Mouse (Mus musculus) ES-E14 (cell line): ENCODE measurements around the gene Sdhb. TPM values are rescaled to one million over a fixed set of nuclear protein-coding genes. Genes with fewer than 3 reads are reported as not detected.

ENCODE experiments used
- DNase-seq: peaks from one replicate; pipeline ENCODE4 v3.0.0-alpha.2; 2013; ENCODE audit warnings: low read depth, low spot score
- H3K27ac ChIP-seq: 2 replicates; pipeline ENCODE4 v1.5.1; 2012; ENCODE audit warnings: low read depth, mild to moderate bottlenecking, low read length, moderate library complexity, mixed read lengths; ENCODE audit not compliant: poor library complexity, insufficient read depth, severe bottlenecking
- H3K36me3 ChIP-seq: 2 replicates; pipeline ENCODE4 v1.6.1; 2012; ENCODE audit warnings: mild to moderate bottlenecking, low read length, moderate library complexity, mixed read lengths; ENCODE audit not compliant: control insufficient read depth, poor library complexity, insufficient read depth, severe bottlenecking
- H3K4me1 ChIP-seq, 2 experiments: fragments of 150-350 bp in 1 of 2; sonication (generic) in 1 of 2; 2 replicates each; pipeline ENCODE4 v1.6.1; 2012; ENCODE audit warnings: low read length in 2 of 2, mild to moderate bottlenecking in 1 of 2, mixed read lengths in 1 of 2; ENCODE audit not compliant: control insufficient read depth in 2 of 2, insufficient read depth in 2 of 2, poor library complexity in 1 of 2
- H3K4me3 ChIP-seq, 2 experiments: fragments of 150-350 bp in 1 of 2; sonication (generic) in 1 of 2; 2 replicates each; pipeline ENCODE4 v1.5.1; 2012; ENCODE audit warnings: low read length in 2 of 2, low read depth in 1 of 2, mild to moderate bottlenecking in 1 of 2, mixed read lengths in 1 of 2; ENCODE audit not compliant: insufficient read depth in 1 of 2, poor library complexity in 1 of 2, severe bottlenecking in 1 of 2
- H3K9ac ChIP-seq: 2 replicates; pipeline ENCODE4 v1.6.1; 2012; ENCODE audit warnings: low read depth, mild to moderate bottlenecking, low read length, mixed read lengths; ENCODE audit not compliant: poor library complexity, insufficient read depth, severe bottlenecking
- H3K9me3 ChIP-seq: fragments of 150-350 bp; sonication (generic); 2 replicates; pipeline ENCODE4 v1.6.1; 2012; ENCODE audit warnings: low read depth, mild to moderate bottlenecking, low read length; ENCODE audit not compliant: control insufficient read depth, insufficient read depth
- CHD2 ChIP-seq: IDR thresholded peaks from 2 replicates; pipeline ENCODE4 v1.6.1; 2014; ENCODE audit warnings: mild to moderate bottlenecking, low read depth, low read length, inconsistent platforms
- HCFC1 ChIP-seq: IDR thresholded peaks from 2 replicates; pipeline ENCODE4 v1.6.1; 2012; ENCODE audit warnings: low read length, inconsistent platforms, borderline replicate concordance; ENCODE audit not compliant: insufficient read depth
- MAFK ChIP-seq: IDR thresholded peaks from 2 replicates; pipeline ENCODE4 v1.6.1; 2014; ENCODE audit warnings: mild to moderate bottlenecking, low read depth, low read length, inconsistent platforms; ENCODE audit not compliant: insufficient read depth
- ZC3H11A ChIP-seq: IDR thresholded peaks from 2 replicates; pipeline ENCODE4 v1.6.1; 2012; ENCODE audit warnings: low read depth, mild to moderate bottlenecking, inconsistent platforms, low read length, borderline replicate concordance
- ZNF384 ChIP-seq: IDR thresholded peaks from 2 replicates; pipeline ENCODE4 v1.6.1; 2012; ENCODE audit warnings: low read depth, low read length, inconsistent platforms
- in situ Hi-C, 2 experiments: fragments of 600-800 bp; cut with MboI; formaldehyde crosslinking; loops; one replicate each; pipeline ENCODE4 v1.15.1; 2025; ENCODE audit warnings: low sequenced_read_pairs in 2 of 2, inconsistent platforms in 1 of 2; ENCODE audit not compliant: unreplicated experiment in 2 of 2
- total RNA-seq: library from RNA; depleted of rRNA; stranded (reverse); fragments of 300-350 nt; gene quantifications from 2 replicates; pipeline ENCODE4 v1.2.3, GENCODE M21; 2012

Gene Sdhb
- total RNA-seq, 1 experiment = 135 TPM

DNA sequence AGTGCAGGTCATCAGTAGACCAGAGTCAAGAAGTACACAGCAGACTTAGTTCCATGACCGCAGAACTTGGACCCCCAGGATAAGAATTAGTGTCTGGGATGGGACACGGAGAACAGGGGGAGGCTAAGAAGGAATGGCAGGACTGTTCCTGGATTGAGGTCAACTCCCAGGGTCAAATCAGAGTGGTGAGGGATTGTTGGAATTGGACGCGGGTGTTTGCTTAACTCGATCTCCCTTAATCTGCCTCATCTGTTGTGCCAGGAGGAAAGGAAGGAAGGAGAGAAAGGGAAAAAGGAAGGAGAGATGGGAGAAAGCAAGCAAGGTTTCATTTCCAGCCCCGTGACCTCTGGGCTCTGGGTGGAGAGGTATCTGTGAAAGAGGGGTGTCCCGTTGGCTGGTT is 49.1 kb downstream of the Sdhb start, which contains the start of gene Mfap2:
Mfap2 (plus strand) TSS at position 301 of the 400 bp plus-strand sequence.
- Histone ChIP-seq H3K9me3 (no peaks in the 10 kb centered on the region), H3K27ac (no peak within 1 kb of the TSS), H3K4me1 (no peaks in the 10 kb centered on the region), H3K36me3 (peaks cover 21% of the 10 kb centered on the region), H3K4me3 (peak within 1 kb of the TSS; percentile 26 to 39; a peak in 2 of 4 replicates), H3K9ac (no peak within 1 kb of the TSS)
- in situ Hi-C loops = no loop called here
- no peak for DNase-seq
- TF ChIP-seq ZC3H11A (no peak), CHD2 (no peak), MAFK (no peak), ZNF384 (no peak), HCFC1 (no peak)

DNA sequence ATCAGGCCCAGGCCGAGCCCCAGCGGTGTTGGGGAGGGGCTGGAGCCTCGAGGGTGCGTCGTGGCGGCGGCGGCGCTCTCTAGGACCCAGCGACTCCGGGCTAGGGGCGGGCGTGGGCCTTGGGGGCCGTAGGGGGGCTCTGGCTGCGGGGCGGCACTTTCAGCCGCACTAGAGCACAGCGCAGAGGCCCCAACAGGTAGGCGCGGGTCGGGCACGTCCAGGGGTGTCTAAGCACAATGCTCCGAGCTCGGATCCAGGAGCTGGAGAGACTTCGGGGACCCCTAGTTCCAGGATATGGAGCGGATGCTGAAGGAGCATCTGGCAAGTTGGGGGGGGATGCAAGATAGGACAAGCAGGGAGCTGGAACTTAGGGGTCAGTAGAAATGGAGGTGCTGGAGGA is 49.5 kb downstream of the Sdhb start:
- DNase-seq = no peak
- no peaks in the 10 kb centered on the region for H3K4me1 ChIP-seq

DNA sequence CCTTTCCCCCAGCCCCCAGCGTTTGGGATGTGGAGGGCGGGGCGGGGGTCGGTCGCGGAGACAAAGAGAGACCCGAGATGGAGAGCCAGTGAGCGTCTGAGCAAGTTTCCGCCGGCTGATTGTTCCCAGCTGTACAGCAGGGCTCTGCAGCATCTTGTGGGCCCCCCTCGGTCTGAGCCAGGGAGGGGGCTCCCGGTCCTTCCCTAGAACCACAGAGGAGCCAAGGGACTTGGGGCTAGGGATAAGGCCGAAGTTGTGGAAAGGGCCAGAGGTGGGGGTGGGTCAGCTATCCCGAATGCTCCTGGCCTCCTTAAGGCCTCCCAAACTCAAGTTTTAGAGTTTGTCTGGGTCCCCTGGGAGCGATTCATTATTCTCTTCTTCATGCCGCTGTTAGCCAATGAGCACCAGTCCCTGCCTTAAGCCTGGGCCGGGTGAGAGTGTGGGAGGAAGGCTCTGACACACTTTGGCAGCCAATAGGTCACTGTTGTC is 50.0 kb downstream of the Sdhb start:
- Histone ChIP-seq H3K36me3 (peaks cover 19% of the 10 kb centered on the region), H3K9me3 (no peaks in the 10 kb centered on the region), H3K27ac (no peak overlapping the region), H3K4me3 (peak overlapping the region; percentile 26 to 39; a peak in 2 of 4 replicates), H3K9ac (no peak overlapping the region), H3K4me1 (no peaks in the 10 kb centered on the region)
- no peak for DNase-seq
- in situ Hi-C loops = no loop called here
- TF ChIP-seq CHD2 = no peak
- TF ChIP-seq ZC3H11A = no peak
- TF ChIP-seq ZNF384 = no peak
- TF ChIP-seq MAFK = no peak

More for the DNA sequence above, 49.5 kb downstream of the Sdhb start:
- Histone ChIP-seq H3K27ac (no peak overlapping the region), H3K9me3 (no peaks in the 10 kb centered on the region), H3K9ac (no peak overlapping the region), H3K4me3 (peak overlapping the region; percentile 26 to 39; a peak in 2 of 4 replicates), H3K36me3 (peaks cover 19% of the 10 kb centered on the region)
- in situ Hi-C loops = no loop called here
- TF ChIP-seq ZC3H11A (no peak), CHD2 (no peak), HCFC1 (no peak), ZNF384 (no peak), MAFK (no peak)

DNA sequence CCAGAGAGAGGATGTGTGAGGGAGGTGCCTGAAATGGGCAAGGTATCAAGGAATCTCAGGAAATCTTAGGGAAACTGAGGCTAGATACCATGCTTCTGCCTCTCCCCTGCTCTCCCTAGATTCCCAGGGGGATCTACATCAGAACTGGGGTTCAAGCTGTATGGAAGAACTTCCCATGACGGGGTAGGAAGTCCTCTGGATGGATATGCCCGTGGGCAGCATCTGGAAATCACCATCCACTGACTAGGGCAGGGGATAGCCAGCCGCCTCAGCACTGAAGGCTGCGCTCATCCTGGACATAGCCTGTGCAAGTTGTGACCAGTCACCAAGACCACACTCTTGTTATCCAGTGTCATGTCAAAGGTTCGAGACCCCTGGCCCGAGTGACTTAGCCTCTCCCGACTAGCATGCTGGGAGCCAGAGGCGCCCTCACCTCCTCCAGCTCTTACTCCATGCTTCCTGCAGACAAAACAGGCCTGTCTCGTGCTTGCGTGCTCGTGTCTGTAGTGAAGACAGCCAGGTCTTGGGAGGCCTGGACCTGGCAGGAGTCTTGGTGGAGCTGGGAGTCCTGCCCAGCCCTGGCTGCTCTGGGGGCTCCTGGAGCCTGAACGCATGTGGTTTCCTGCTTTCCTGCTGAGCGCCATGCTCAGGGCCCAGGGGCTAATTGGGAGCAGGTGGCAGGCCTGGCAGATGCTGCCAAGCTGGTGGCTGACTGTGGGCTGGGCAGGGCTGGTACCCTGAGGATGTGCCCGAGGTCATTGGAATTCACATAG is 50.7 kb downstream of the Sdhb start:
- in situ Hi-C loops = no loop called here

More for the DNA sequence above, 50.7 kb downstream of the Sdhb start:
- Histone ChIP-seq H3K36me3 (peaks cover 12% of the 10 kb centered on the region), H3K27ac (no peak overlapping the region), H3K9me3 (no peaks in the 10 kb centered on the region), H3K4me3 (no peak overlapping the region), H3K9ac (no peak overlapping the region), H3K4me1 (no peaks in the 10 kb centered on the region)
- TF ChIP-seq MAFK = no peak
- TF ChIP-seq ZNF384 = no peak
- TF ChIP-seq CHD2 = no peak
- no peak for TF ChIP-seq HCFC1
- TF ChIP-seq ZC3H11A = no peak
- DNase-seq = no peak
